Mouse (Mus musculus): ENCODE data around the gene Herc1. TPM values are rescaled to one million over a fixed set of nuclear protein-coding genes. Genes with fewer than 3 reads are reported as not detected.
"Not testable (repeated sequence)": the region's sequence is repeated elsewhere in the genome, so short reads cannot be mapped to it uniquely, and the experiment has no call there.

Herc1 gene
- polyA plus RNA-seq, 1 experiment from 2014 or later, result 19.0 TPM

DNA sequence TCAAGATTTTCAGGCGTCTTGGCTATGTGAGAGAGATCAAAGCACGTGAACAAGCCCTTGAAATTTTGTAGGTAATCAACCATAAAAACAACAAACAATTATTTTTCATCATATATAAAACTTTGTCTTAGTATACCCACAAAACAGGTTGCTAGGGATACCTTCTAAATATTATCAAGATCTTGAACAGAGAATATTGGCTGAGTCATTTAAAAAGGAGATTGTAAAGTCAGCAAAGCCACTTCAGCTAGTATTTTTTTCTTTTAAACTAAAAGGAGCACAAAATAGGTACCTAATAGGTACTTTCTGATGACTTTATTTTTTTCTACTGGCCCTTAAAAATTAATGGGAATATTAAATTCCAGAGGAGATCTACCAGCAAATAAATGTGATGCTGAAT lies 2.5 kb downstream of the Herc1 start:
- H3K4me2 ChIP-seq, result no peak overlapping the region
- H3K27ac ChIP-seq, result no peak overlapping the region
- H3K4me1 ChIP-seq, result peaks cover 8% of the 10 kb centered on the region
- no peak for ATAC-seq (ENCODE audit: insufficient number of reproducible peaks, low FRiP score, low TSS enrichment, low read depth)
- no peaks in the 10 kb centered on the region for H3K9me3 ChIP-seq
- WGBS, result 67% methylated on average over 2 of the region's 2 CpGs
- no peak overlapping the region for H3K9ac ChIP-seq
- H3K4me3 ChIP-seq, result no peak overlapping the region
- H3K27me3 ChIP-seq, result no peaks in the 10 kb centered on the region
- H3K36me3 ChIP-seq, result no peaks in the 10 kb centered on the region

GRCm38 (mm10) chr9:66359135-66359534 lies 8.9 kb downstream of the Herc1 start:
- no peak overlapping the region for H3K4me2 ChIP-seq
- no peaks in the 10 kb centered on the region for H3K4me1 ChIP-seq
- no peak for ATAC-seq (ENCODE audit: insufficient number of reproducible peaks, low FRiP score, low TSS enrichment, low read depth)
- H3K36me3 ChIP-seq, result no peaks in the 10 kb centered on the region
- H3K27me3 ChIP-seq, result no peaks in the 10 kb centered on the region
- no peak overlapping the region for H3K9ac ChIP-seq
- H3K27ac ChIP-seq, result no peak overlapping the region
- H3K9me3 ChIP-seq, result no peaks in the 10 kb centered on the region
- no peak overlapping the region for H3K4me3 ChIP-seq
- 87% methylated on average over 4 of the region's 4 CpGs for WGBS

GRCm38 (mm10) chr9:66360143-66360690 lies 10.0 kb downstream of the Herc1 start:
- no peak for ATAC-seq (ENCODE audit: insufficient number of reproducible peaks, low FRiP score, low TSS enrichment, low read depth)
- 82% methylated on average over 14 of the region's 14 CpGs for WGBS
- no peak overlapping the region for H3K27ac ChIP-seq
- H3K4me3 ChIP-seq, result no peak overlapping the region
- no peak overlapping the region for H3K9ac ChIP-seq
- no peak overlapping the region for H3K4me2 ChIP-seq
- H3K9me3 ChIP-seq, result no peaks in the 10 kb centered on the region
- no peaks in the 10 kb centered on the region for H3K36me3 ChIP-seq
- no peaks in the 10 kb centered on the region for H3K4me1 ChIP-seq
- H3K27me3 ChIP-seq, result no peaks in the 10 kb centered on the region

- peaks cover 14% of the 10 kb centered on the region for H3K36me3 ChIP-seq
- no peak overlapping the region for H3K4me3 ChIP-seq
- H3K27me3 ChIP-seq, result no peaks in the 10 kb centered on the region
- no peak overlapping the region for H3K27ac ChIP-seq
- no peaks in the 10 kb centered on the region for H3K9me3 ChIP-seq
- H3K4me2 ChIP-seq, result no peak overlapping the region
- H3K9ac ChIP-seq, result no peak overlapping the region
- H3K4me1 ChIP-seq, result no peaks in the 10 kb centered on the region
- ATAC-seq (ENCODE audit: insufficient number of reproducible peaks, low FRiP score, low TSS enrichment, low read depth), result no peak
- WGBS, result 63% methylated on average over 4 of the region's 4 CpGs
Observed at GRCm38 (mm10) chr9:66368890-66369433, 18.7 kb downstream of the Herc1 start.

- Histone ChIP-seq H3K9me3 (no peaks in the 10 kb centered on the region), H3K9ac (no peak overlapping the region), H3K27me3 (no peaks in the 10 kb centered on the region), H3K36me3 (peaks cover 14% of the 10 kb centered on the region), H3K27ac (no peak overlapping the region), H3K4me2 (no peak overlapping the region), H3K4me1 (no peaks in the 10 kb centered on the region), H3K4me3 (no peak overlapping the region)
- ATAC-seq (ENCODE audit: insufficient number of reproducible peaks, low FRiP score, low TSS enrichment, low read depth), result no peak
- 78% methylated on average over 3 of the region's 3 CpGs for WGBS
Observed at GRCm38 (mm10) chr9:66370334-66370733, 20.1 kb downstream of the Herc1 start.

- no peaks in the 10 kb centered on the region for H3K27me3 ChIP-seq
- H3K4me3 ChIP-seq, result no peak overlapping the region
- H3K36me3 ChIP-seq, result peaks cover 14% of the 10 kb centered on the region
- no peak overlapping the region for H3K4me2 ChIP-seq
- ATAC-seq (ENCODE audit: insufficient number of reproducible peaks, low FRiP score, low TSS enrichment, low read depth), result no peak
- H3K9me3 ChIP-seq, result no peaks in the 10 kb centered on the region
- H3K9ac ChIP-seq, result no peak overlapping the region
- WGBS, result 51% methylated on average over 3 of the region's 3 CpGs
- no peaks in the 10 kb centered on the region for H3K4me1 ChIP-seq
- H3K27ac ChIP-seq, result no peak overlapping the region
Observed at GRCm38 (mm10) chr9:66370847-66371246, 20.6 kb downstream of the Herc1 start.

DNA sequence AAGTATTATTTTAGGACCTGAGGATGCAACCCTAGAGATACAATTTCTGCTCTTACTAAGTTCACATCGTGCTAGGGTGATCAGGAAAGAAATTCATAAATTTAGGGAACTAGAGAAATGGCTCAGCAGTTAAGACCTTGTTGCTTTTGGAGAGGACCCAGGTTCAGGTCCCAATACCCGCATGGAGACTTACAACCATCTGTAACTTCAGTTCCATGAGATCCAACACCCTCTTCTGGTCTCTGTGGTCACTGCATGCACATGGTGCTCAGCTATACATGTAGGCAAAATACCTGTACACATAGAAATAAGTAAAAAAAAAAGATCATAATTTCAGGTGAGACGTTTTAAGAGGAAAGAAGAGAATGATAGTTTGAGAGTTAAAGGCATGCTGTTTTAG lies 23.2 kb downstream of the Herc1 start:
- H3K27me3 ChIP-seq, result no peaks in the 10 kb centered on the region
- H3K9ac ChIP-seq, result no peak overlapping the region
- no peaks in the 10 kb centered on the region for H3K9me3 ChIP-seq
- no peak overlapping the region for H3K27ac ChIP-seq
- H3K36me3 ChIP-seq, result peaks cover 19% of the 10 kb centered on the region
- H3K4me2 ChIP-seq, result no peak overlapping the region
- H3K4me3 ChIP-seq, result no peak overlapping the region
- 89% methylated on average over 3 of the region's 3 CpGs for WGBS
- no peaks in the 10 kb centered on the region for H3K4me1 ChIP-seq
- ATAC-seq (ENCODE audit: insufficient number of reproducible peaks, low FRiP score, low TSS enrichment, low read depth), result no peak

- H3K4me1 ChIP-seq, result no peaks in the 10 kb centered on the region
- ATAC-seq (ENCODE audit: insufficient number of reproducible peaks, low FRiP score, low TSS enrichment, low read depth), result no peak
- H3K36me3 ChIP-seq, result peaks cover 19% of the 10 kb centered on the region
- H3K9me3 ChIP-seq, result no peaks in the 10 kb centered on the region
- H3K27me3 ChIP-seq, result no peaks in the 10 kb centered on the region
- H3K9ac ChIP-seq, result no peak overlapping the region
- H3K4me2 ChIP-seq, result no peak overlapping the region
- H3K4me3 ChIP-seq, result no peak overlapping the region
- H3K27ac ChIP-seq, result no peak overlapping the region
Observed at GRCm38 (mm10) chr9:66374495-66375478, 24.5 kb downstream of the Herc1 start.

DNA sequence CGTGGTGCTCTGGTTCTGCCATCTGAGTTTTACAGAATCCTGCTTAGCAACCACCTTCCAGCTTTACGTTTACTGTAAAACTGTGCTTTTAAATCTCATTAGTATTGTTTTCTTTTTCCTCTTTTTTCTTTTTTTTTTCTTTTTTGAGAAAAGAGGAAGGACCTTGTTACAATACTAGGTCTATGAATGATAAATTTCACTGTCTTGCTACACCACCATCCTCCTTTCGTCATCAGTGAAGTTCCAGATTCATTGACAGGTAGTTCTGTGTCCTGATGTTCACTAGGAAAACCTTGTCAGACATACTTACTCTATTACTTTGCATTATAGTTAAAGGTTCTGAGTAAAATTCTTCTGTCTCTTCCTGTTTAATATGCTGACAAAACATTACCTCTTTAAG lies 33.2 kb downstream of the Herc1 start:
- H3K9me3 ChIP-seq, result no peaks in the 10 kb centered on the region
- H3K36me3 ChIP-seq, result 0 out of 2 replicates have a peak, but pooled peaks cover 5% of the 10 kb centered on the region
- no peak overlapping the region for H3K4me3 ChIP-seq
- 84% methylated on average over 3 of the region's 3 CpGs for WGBS
- H3K9ac ChIP-seq, result no peak overlapping the region
- H3K4me2 ChIP-seq, result no peak overlapping the region
- no peaks in the 10 kb centered on the region for H3K4me1 ChIP-seq
- no peak for ATAC-seq (ENCODE audit: insufficient number of reproducible peaks, low FRiP score, low TSS enrichment, low read depth)
- no peak overlapping the region for H3K27ac ChIP-seq
- no peaks in the 10 kb centered on the region for H3K27me3 ChIP-seq

- H3K9ac ChIP-seq; H3K4me3 ChIP-seq; H3K4me2 ChIP-seq; H3K27me3 ChIP-seq; H3K27ac ChIP-seq; H3K4me1 ChIP-seq; H3K9me3 ChIP-seq; ATAC-seq (ENCODE audit: insufficient number of reproducible peaks, low FRiP score, low TSS enrichment, low read depth): not testable (repeated sequence)
- 91% methylated on average over 2 of the region's 2 CpGs for WGBS
- peaks cover 12% of the 10 kb centered on the region for H3K36me3 ChIP-seq
Observed at GRCm38 (mm10) chr9:66390338-66390737, 40.1 kb downstream of the Herc1 start.

DNA sequence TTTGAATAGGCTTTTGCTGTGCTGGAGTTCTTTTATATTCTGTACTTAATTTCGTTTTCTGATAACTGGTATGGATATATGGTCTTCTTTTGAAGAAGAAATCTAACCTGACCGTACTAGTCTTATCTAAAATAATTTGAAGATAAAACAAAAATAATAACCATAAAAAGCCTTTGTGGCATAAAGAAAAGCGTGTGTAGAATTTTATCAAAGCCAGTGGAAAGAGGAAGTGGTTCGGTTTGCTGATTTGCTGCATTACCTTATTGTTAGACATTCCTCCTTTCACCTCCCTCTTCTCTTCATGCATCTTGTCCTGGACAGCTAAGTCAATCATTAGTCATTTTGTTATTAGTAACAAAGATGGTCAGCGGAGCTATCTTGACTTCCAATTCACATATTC lies 43.1 kb downstream of the Herc1 start:
- no peak overlapping the region for H3K27ac ChIP-seq

DNA sequence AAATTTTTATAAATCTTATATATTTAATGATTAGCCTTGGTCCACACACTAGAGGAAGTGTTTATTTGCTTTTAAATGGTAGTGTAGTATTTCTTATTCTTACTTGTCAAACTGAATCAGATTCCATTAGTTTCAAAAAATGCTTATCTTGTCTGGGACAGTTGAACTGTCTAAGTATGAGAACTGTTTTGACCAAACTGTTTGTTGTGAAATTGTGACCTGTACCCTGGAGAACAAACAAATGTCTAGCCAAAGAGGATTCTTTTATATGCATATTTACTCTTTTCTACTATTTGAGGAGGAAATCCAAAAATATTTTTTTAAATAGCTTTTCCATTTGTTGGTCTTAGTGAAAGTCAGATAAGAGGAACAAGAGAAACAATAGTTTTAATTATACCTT lies 73.2 kb downstream of the Herc1 start:
- Histone ChIP-seq H3K4me2 (no peak overlapping the region), H3K27ac (no peak overlapping the region), H3K4me1 (no peaks in the 10 kb centered on the region), H3K9me3 (no peaks in the 10 kb centered on the region), H3K9ac (no peak overlapping the region), H3K4me3 (no peak overlapping the region), H3K36me3 (peaks cover 8% of the 10 kb centered on the region), H3K27me3 (no peaks in the 10 kb centered on the region)
- ATAC-seq (ENCODE audit: insufficient number of reproducible peaks, low FRiP score, low TSS enrichment, low read depth), result no peak

More for the DNA sequence above, 43.1 kb downstream of the Herc1 start:
- no peaks in the 10 kb centered on the region for H3K27me3 ChIP-seq
- no peak overlapping the region for H3K9ac ChIP-seq
- H3K9me3 ChIP-seq, result no peaks in the 10 kb centered on the region
- no peak for ATAC-seq (ENCODE audit: insufficient number of reproducible peaks, low FRiP score, low TSS enrichment, low read depth)
- peaks cover 18% of the 10 kb centered on the region for H3K36me3 ChIP-seq
- 90% methylated on average over 5 of the region's 5 CpGs for WGBS
- H3K4me3 ChIP-seq, result no peak overlapping the region
- no peaks in the 10 kb centered on the region for H3K4me1 ChIP-seq
- H3K4me2 ChIP-seq, result no peak overlapping the region

Data from limb, embryonic 15.5 days (tissue).